Mouse (Mus musculus): ENCODE measurements around the gene Dmac1. TPM values are rescaled to one million over a fixed set of nuclear protein-coding genes. Genes with fewer than 3 reads are reported as not detected.
"Not testable (repeated sequence)": the region's sequence is repeated elsewhere in the genome, so short reads cannot be mapped to it uniquely, and the experiment has no call there.

Dmac1 gene
- polyA plus RNA-seq, 1 experiment from 2014 or later, result 115 TPM

GRCm38 (mm10) chr4:75264219-75264618, 13.9 kb downstream of the Dmac1 start:
- no peak overlapping the region for H3K4me3 ChIP-seq
- H3K27me3 ChIP-seq (ENCODE audit: insufficient read depth, poor library complexity, severe bottlenecking), result no peaks in the 10 kb centered on the region
- no peaks in the 10 kb centered on the region for H3K4me1 ChIP-seq (replicated peaks)
- 89% methylated on average over 2 of the region's 2 CpGs for WGBS
- DNase-seq (ENCODE audit: low spot score), result no peak
- H3K9me3 ChIP-seq, result no peaks in the 10 kb centered on the region
- H3K36me3 ChIP-seq, result no peaks in the 10 kb centered on the region
- H3K27ac ChIP-seq, result no peak overlapping the region

- no peaks in the 10 kb centered on the region for H3K36me3 ChIP-seq
- H3K27ac ChIP-seq, result no peak overlapping the region
- no peak for DNase-seq (ENCODE audit: low spot score)
- no peaks in the 10 kb centered on the region for H3K9me3 ChIP-seq
- no peaks in the 10 kb centered on the region for H3K4me1 ChIP-seq (replicated peaks)
- no peaks in the 10 kb centered on the region for H3K27me3 ChIP-seq (ENCODE audit: insufficient read depth, poor library complexity, severe bottlenecking)
- H3K4me3 ChIP-seq, result no peak overlapping the region
- 88% methylated on average over 3 of the region's 3 CpGs for WGBS
Observed at GRCm38 (mm10) chr4:75263556-75264129, 14.5 kb downstream of the Dmac1 start.

DNA sequence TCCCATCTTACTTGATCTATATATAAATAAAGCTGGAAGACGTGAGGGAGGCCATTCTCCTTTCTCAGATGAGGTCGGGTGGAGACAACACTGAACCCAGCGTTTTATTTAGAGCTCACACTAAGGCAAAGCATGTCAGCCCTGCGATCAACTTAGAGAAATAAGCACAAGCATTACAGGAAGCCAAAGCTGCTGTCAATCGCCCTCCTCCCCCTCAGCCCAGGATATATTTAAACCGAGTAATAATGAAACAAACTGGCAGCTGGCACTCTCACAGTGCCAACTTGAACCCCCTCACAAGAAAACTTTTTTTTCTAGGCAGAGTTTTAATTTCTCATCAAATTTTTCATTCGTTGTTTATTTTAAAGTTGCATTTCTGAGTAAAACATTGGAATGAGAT, 15.7 kb downstream of the Dmac1 start:
- no peak for DNase-seq (ENCODE audit: low spot score)
- Histone ChIP-seq H3K36me3 (no peaks in the 10 kb centered on the region), H3K27me3 (ENCODE audit: insufficient read depth, poor library complexity, severe bottlenecking) (no peaks in the 10 kb centered on the region), H3K4me1 (replicated peaks) (no peaks in the 10 kb centered on the region), H3K9me3 (no peaks in the 10 kb centered on the region), H3K4me3 (no peak overlapping the region), H3K27ac (no peak overlapping the region)
- WGBS, result 79% methylated on average over 7 of the region's 7 CpGs

DNA sequence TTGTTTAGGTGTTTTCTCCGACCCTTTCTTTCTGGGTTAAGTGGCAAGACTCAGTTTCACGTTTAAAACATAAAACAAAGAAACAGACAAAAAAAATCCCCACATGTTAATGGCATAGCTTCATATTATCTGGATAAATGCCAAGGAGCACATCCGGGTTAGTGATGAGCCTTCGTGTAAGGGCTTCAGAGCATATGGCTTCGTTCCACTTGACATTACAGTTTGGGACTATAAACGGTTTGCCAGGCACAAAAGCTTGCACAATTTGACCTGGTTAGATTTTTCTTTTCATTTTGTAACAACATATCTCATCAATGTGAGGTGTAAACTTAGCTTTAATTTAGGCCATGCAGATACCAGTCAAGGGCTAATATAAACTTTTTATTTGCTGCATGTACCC, 17.9 kb downstream of the Dmac1 start:
- WGBS, result 84% methylated on average over 6 of the region's 6 CpGs
- DNase-seq (ENCODE audit: low spot score), result no peak

GRCm38 (mm10) chr4:75259447-75259846, 18.7 kb downstream of the Dmac1 start:
- Histone ChIP-seq H3K27ac (no peak overlapping the region), H3K4me3 (no peak overlapping the region), H3K9me3 (no peaks in the 10 kb centered on the region), H3K4me1 (replicated peaks) (no peaks in the 10 kb centered on the region), H3K27me3 (ENCODE audit: insufficient read depth, poor library complexity, severe bottlenecking) (no peaks in the 10 kb centered on the region), H3K36me3 (no peaks in the 10 kb centered on the region)
- WGBS, result 92% methylated on average over 3 of the region's 3 CpGs
- no peak for DNase-seq (ENCODE audit: low spot score)

More for the DNA sequence above, 17.9 kb downstream of the Dmac1 start:
- Histone ChIP-seq H3K4me1 (replicated peaks) (no peaks in the 10 kb centered on the region), H3K27ac (no peak overlapping the region), H3K36me3 (no peaks in the 10 kb centered on the region), H3K9me3 (no peaks in the 10 kb centered on the region), H3K4me3 (no peak overlapping the region), H3K27me3 (ENCODE audit: insufficient read depth, poor library complexity, severe bottlenecking) (no peaks in the 10 kb centered on the region)

- H3K27ac ChIP-seq; H3K4me1 ChIP-seq (replicated peaks); DNase-seq (ENCODE audit: low spot score); H3K4me3 ChIP-seq; H3K9me3 ChIP-seq; H3K36me3 ChIP-seq; H3K27me3 ChIP-seq (ENCODE audit: insufficient read depth, poor library complexity, severe bottlenecking): not testable (repeated sequence)
- 37% methylated on average over 3 of the region's 3 CpGs for WGBS
Observed at GRCm38 (mm10) chr4:75234602-75235001, 43.5 kb downstream of the Dmac1 start.
